Mouse (Mus musculus) lung, postnatal 0 days (tissue): ENCODE results near the gene D230025D16Rik.

Experiments used
- CTCF ChIP-seq: IDR thresholded peaks from 2 replicates; pipeline ENCODE4 v1.5.1; 2016; ENCODE audit warnings: antibody characterized with exemption, mild to moderate bottlenecking
- EP300 ChIP-seq: IDR thresholded peaks from 2 replicates; pipeline ENCODE4 v1.6.1; 2016; ENCODE audit warnings: antibody characterized with exemption, mild to moderate bottlenecking, control low read depth

DNA sequence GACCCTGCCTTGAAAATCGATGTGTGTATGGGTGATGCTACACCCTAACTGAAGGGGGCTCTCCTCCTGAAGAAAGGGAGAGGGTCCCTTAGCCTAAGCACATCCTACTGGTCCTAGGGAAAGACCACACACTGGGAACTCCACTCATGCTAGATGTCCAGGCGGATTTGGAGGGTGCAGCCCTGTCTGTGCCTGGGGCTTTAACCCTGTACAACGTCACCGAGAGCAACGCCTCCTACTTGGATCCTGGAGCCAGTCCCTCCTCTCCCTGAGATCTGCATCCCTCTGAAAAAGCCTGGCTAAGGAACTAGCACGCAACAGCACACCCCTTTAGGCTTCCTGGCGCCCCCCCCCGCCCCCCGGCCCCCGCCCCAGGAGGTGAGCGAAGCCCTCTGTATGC is 50.4 kb downstream of the D230025D16Rik start:
- no peak for TF ChIP-seq CTCF
- TF ChIP-seq EP300: no peak
